Mouse (Mus musculus) stomach, postnatal 0 days (tissue): ENCODE results near the gene Bcl2l11. TPM values are rescaled to one million over a fixed set of nuclear protein-coding genes. Genes with fewer than 3 reads are reported as not detected.
"Not testable (repeated sequence)": the region's sequence is repeated elsewhere in the genome, so short reads cannot be mapped to it uniquely, and the experiment has no call there.

Experiments
- ATAC-seq: fragments of 200-750 bp; cut with Nextera tagmentation; 2 replicates; pipeline ENCODE4 v1.8.0; 2017; ENCODE audit not compliant: low FRiP score, low TSS enrichment
- DNase-seq: peaks from one replicate; pipeline ENCODE4 v3.0.0-alpha.2; 2016; ENCODE audit warnings: low spot score
- H3K27ac ChIP-seq: fragments of 300-500 bp; sonication (generic); replicated peaks from 2 replicates; pipeline ENCODE4 v1.5.1; 2014; ENCODE audit warnings: mild to moderate bottlenecking, control low read depth
- H3K27me3 ChIP-seq: fragments of 300-500 bp; sonication (generic); 2 replicates; pipeline ENCODE4 v1.6.1; 2014; ENCODE audit warnings: low read length; ENCODE audit not compliant: control insufficient read depth, insufficient read depth
- H3K36me3 ChIP-seq: fragments of 300-500 bp; sonication (generic); 2 replicates; pipeline ENCODE4 v1.6.1; 2014; ENCODE audit warnings: low read length, mixed read lengths; ENCODE audit not compliant: control insufficient read depth, insufficient read depth
- H3K4me1 ChIP-seq: fragments of 300-500 bp; sonication (generic); replicated peaks from 2 replicates; pipeline ENCODE4 v1.6.1; 2014; ENCODE audit warnings: antibody characterized with exemption; ENCODE audit not compliant: control insufficient read depth, insufficient read depth
- H3K4me2 ChIP-seq: fragments of 300-500 bp; sonication (generic); replicated peaks from 2 replicates; pipeline ENCODE4 v1.6.1; 2014; ENCODE audit warnings: low read depth, mild to moderate bottlenecking, control low read depth, moderate library complexity
- H3K4me3 ChIP-seq: fragments of 300-500 bp; sonication (generic); 2 replicates; pipeline ENCODE4 v1.5.1; 2014; ENCODE audit warnings: low read depth, low read length, control low read depth
- H3K9ac ChIP-seq: fragments of 300-500 bp; sonication (generic); 2 replicates; pipeline ENCODE4 v1.6.1; 2014; ENCODE audit warnings: mild to moderate bottlenecking, low read length, control low read depth, mixed read lengths
- H3K9me3 ChIP-seq: fragments of 300-500 bp; sonication (generic); 2 replicates; pipeline ENCODE4 v1.6.1; 2016; ENCODE audit warnings: low read length; ENCODE audit not compliant: control insufficient read depth
- CTCF ChIP-seq: IDR thresholded peaks from 2 replicates; pipeline ENCODE4 v1.5.1; 2016; ENCODE audit warnings: antibody characterized with exemption, low read depth, mild to moderate bottlenecking, moderate library complexity
- EP300 ChIP-seq: optimal IDR thresholded peaks from 2 replicates; pipeline ENCODE3; 2016; ENCODE audit warnings: antibody characterized with exemption
- WGBS: fragments of 180-500 bp; shearing (Covaris S2); extraction: QIAGEN DNeasy Blood & Tissue Kit; methylation state at CpG from one replicate; pipeline ENCODE4 v1.1.7; 2014; 5-methylcytosine and 5-hydroxymethylcytosine counted together
- polyA plus RNA-seq: library from polyadenylated mRNA; unstranded; fragments of >200 nt; fragmentation: Nextera tagmentation; extraction: Ambion mirVana; gene quantifications from 2 replicates; pipeline ENCODE4 v1.2.1, GENCODE M21; 2015

Bcl2l11 gene
- polyA plus RNA-seq, 1 experiment from 2014 or later, result 6.2 TPM

GRCm38 (mm10) chr2:128179808-128180379, 54.1 kb downstream of the Bcl2l11 start:
- DNase-seq (peak; percentile 87), ATAC-seq (peak; percentile 91)
- Histone ChIP-seq H3K4me3 (no peak overlapping the region), H3K27ac (0 out of 2 replicates have a peak overlapping the region, but pooled peaks have one; percentile 49), H3K27me3 (no peaks in the 10 kb centered on the region), H3K9ac (no peak overlapping the region), H3K4me2 (0 out of 2 replicates have a peak overlapping the region, but pooled peaks have one; percentile 17), H3K36me3 (no peaks in the 10 kb centered on the region), H3K9me3 (no peaks in the 10 kb centered on the region), H3K4me1 (no peaks in the 10 kb centered on the region)
- TF ChIP-seq EP300 (no peak), CTCF (no peak)
- WGBS, result 27% methylated on average over 9 of the region's 9 CpGs

- H3K4me1 ChIP-seq, H3K9ac ChIP-seq, DNase-seq, ATAC-seq, H3K27ac ChIP-seq, H3K4me3 ChIP-seq, H3K4me2 ChIP-seq, H3K9me3 ChIP-seq, H3K36me3 ChIP-seq, H3K27me3 ChIP-seq: not testable (repeated sequence)
- WGBS, result 88% methylated on average over 8 of the region's 9 CpGs
Measured at GRCm38 (mm10) chr2:128182181-128182580, 56.3 kb downstream of the Bcl2l11 start.

GRCm38 (mm10) chr2:128182751-128183150, 56.9 kb downstream of the Bcl2l11 start:
- WGBS, result 86% methylated on average over 4 of the region's 4 CpGs
- ATAC-seq (no peak), DNase-seq (no peak)
- H3K4me1 ChIP-seq, result no peaks in the 10 kb centered on the region
- no peak overlapping the region for H3K4me3 ChIP-seq
- H3K27ac ChIP-seq, result no peak overlapping the region
- H3K9me3 ChIP-seq, result no peaks in the 10 kb centered on the region
- H3K9ac ChIP-seq, result no peak overlapping the region
- no peaks in the 10 kb centered on the region for H3K27me3 ChIP-seq
- H3K4me2 ChIP-seq, result no peak overlapping the region
- no peaks in the 10 kb centered on the region for H3K36me3 ChIP-seq
- TF ChIP-seq CTCF (no peak), EP300 (no peak)

GRCm38 (mm10) chr2:128183762-128184161, 57.9 kb downstream of the Bcl2l11 start:
- H3K36me3 ChIP-seq, result no peaks in the 10 kb centered on the region
- WGBS, result 89% methylated on average over 3 of the region's 4 CpGs
- no peak overlapping the region for H3K4me2 ChIP-seq
- H3K4me1 ChIP-seq, result no peaks in the 10 kb centered on the region
- no peak for ATAC-seq
- no peaks in the 10 kb centered on the region for H3K27me3 ChIP-seq
- no peaks in the 10 kb centered on the region for H3K9me3 ChIP-seq
- H3K4me3 ChIP-seq, result no peak overlapping the region
- TF ChIP-seq CTCF (no peak), EP300 (no peak)
- H3K27ac ChIP-seq, result no peak overlapping the region
- no peak overlapping the region for H3K9ac ChIP-seq
- DNase-seq, result no peak

GRCm38 (mm10) chr2:128185942-128186341, 60.1 kb downstream of the Bcl2l11 start:
- Histone ChIP-seq H3K27me3 (no peaks in the 10 kb centered on the region), H3K4me3 (no peak overlapping the region), H3K4me2 (no peak overlapping the region), H3K9me3 (no peaks in the 10 kb centered on the region), H3K9ac (no peak overlapping the region), H3K4me1 (no peaks in the 10 kb centered on the region), H3K36me3 (no peaks in the 10 kb centered on the region), H3K27ac (no peak overlapping the region)
- no peak for ATAC-seq
- TF ChIP-seq CTCF (no peak), EP300 (no peak)
- no peak for DNase-seq
- 69% methylated on average over 4 of the region's 4 CpGs for WGBS

GRCm38 (mm10) chr2:128187277-128187676, 61.4 kb downstream of the Bcl2l11 start:
- TF ChIP-seq EP300 (no peak), CTCF (no peak)
- DNase-seq, result no peak
- Histone ChIP-seq H3K4me3 (no peak overlapping the region), H3K9me3 (no peaks in the 10 kb centered on the region), H3K27ac (no peak overlapping the region), H3K9ac (no peak overlapping the region), H3K27me3 (no peaks in the 10 kb centered on the region), H3K36me3 (no peaks in the 10 kb centered on the region), H3K4me1 (no peaks in the 10 kb centered on the region), H3K4me2 (no peak overlapping the region)
- 97% methylated on average over 1 of the region's 1 CpGs for WGBS
- no peak for ATAC-seq
